Mouse (Mus musculus) spleen, adult 2 months (tissue): ENCODE measurements around the gene Depdc5.

ENCODE experiments used
- CTCF ChIP-seq: fragments of 200-500 bp; IDR thresholded peaks from 2 replicates; pipeline ENCODE4 v1.5.1; 2011; ENCODE audit warnings: mild to moderate bottlenecking, inconsistent platforms; ENCODE audit not compliant: insufficient read depth, insufficient read length, insufficient replicate concordance; ENCODE audit errors: extremely low read depth
- POLR2A ChIP-seq: fragments of 200-500 bp; IDR thresholded peaks from 2 replicates; pipeline ENCODE4 v1.6.1; 2011; ENCODE audit warnings: low read depth, low read length, inconsistent platforms

DNA sequence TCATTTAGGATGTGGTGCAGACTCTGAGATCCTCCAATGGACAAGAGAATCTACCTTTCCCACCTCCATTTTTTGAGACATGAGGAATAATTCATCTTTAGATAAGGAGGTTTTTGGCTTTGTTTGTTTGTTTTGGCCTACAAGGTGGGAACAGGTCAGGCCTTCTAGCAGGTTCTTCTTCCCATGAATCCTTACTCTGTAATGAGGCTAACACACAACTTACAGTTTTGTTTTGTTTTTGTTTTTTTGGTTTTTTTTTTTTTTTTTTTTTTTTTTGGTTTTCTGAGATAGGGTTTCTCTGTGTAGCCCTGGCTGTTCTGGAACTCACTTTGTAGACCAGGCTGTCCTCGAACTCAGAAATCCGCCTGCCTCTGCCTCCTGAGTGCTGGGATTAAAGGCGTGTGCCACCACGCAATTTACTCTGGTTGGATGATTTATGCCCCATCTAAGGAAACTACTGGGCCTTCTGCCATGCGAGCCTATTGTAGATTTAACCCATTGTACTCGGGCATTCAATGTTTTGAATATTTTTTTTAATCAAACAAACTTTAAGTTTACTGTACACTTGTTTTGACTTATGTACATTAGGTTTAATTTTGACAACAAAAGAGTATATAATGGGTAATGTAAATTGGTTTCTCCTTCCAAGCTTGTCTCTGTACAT lies 900 bp upstream of the Depdc5 start:
- TF ChIP-seq POLR2A (no peak), CTCF (no peak)
